Mouse (Mus musculus) hindbrain, embryonic 14.5 days (tissue): Measurements from ENCODE around the gene Abcg8. TPM values are rescaled to one million over a fixed set of nuclear protein-coding genes. Genes with fewer than 3 reads are reported as not detected.

Source experiments
- ATAC-seq: fragments of 200-750 bp; cut with Nextera tagmentation; 2 replicates; pipeline ENCODE4 v1.8.0; 2017; ENCODE audit warnings: moderate number of reproducible peaks, mild to moderate bottlenecking, moderate TSS enrichment, moderate library complexity; ENCODE audit not compliant: low FRiP score
- DNase-seq: peaks from one replicate; pipeline ENCODE4 v3.0.0-alpha.2; 2015; ENCODE audit warnings: low spot score
- H3K27ac ChIP-seq: fragments of 300-500 bp; sonication (generic); 2 replicates; pipeline ENCODE4 v1.5.1; 2014; ENCODE audit warnings: mild to moderate bottlenecking, moderate library complexity
- H3K27me3 ChIP-seq: fragments of 300-500 bp; sonication (generic); 2 replicates; pipeline ENCODE4 v1.6.1; 2014; ENCODE audit warnings: mild to moderate bottlenecking, low read length, mixed read lengths; ENCODE audit not compliant: control insufficient read depth, insufficient read depth
- H3K36me3 ChIP-seq: fragments of 300-500 bp; sonication (generic); replicated peaks from 2 replicates; pipeline ENCODE4 v1.6.1; 2014; ENCODE audit not compliant: control insufficient read depth, insufficient read depth
- H3K4me1 ChIP-seq: fragments of 300-500 bp; sonication (generic); replicated peaks from 2 replicates; pipeline ENCODE4 v1.6.1; 2014; ENCODE audit warnings: antibody characterized with exemption, low read length, mixed read lengths; ENCODE audit not compliant: control insufficient read depth, insufficient read depth
- H3K4me2 ChIP-seq: fragments of 300-500 bp; sonication (generic); replicated peaks from 2 replicates; pipeline ENCODE4 v1.6.1; 2014; ENCODE audit warnings: mild to moderate bottlenecking, moderate library complexity
- H3K4me3 ChIP-seq: fragments of 300-500 bp; sonication (generic); replicated peaks from 2 replicates; pipeline ENCODE4 v1.5.1; 2014; ENCODE audit warnings: mild to moderate bottlenecking, low read length
- H3K9ac ChIP-seq: fragments of 300-500 bp; sonication (generic); 2 replicates; pipeline ENCODE4 v1.6.1; 2014
- H3K9me3 ChIP-seq: fragments of 300-500 bp; sonication (generic); 2 replicates; pipeline ENCODE4 v1.6.1; 2016; ENCODE audit warnings: low read length; ENCODE audit not compliant: control insufficient read depth
- WGBS: fragments of 180-500 bp; shearing (Covaris S2); extraction: QIAGEN DNeasy Blood & Tissue Kit; methylation state at CpG from one replicate; pipeline ENCODE4 v1.1.7; 2014; 5-methylcytosine and 5-hydroxymethylcytosine counted together
- polyA plus RNA-seq: library from polyadenylated mRNA; unstranded; fragments of >200 nt; fragmentation: Nextera tagmentation; extraction: Ambion mirVana; gene quantifications from 2 replicates; pipeline ENCODE4 v1.2.1, GENCODE M21; 2014

Abcg8 gene
- polyA plus RNA-seq, 1 experiment from 2014 or later: 0.09 TPM

- Histone ChIP-seq H3K27ac (peak overlapping the region; percentile 33; the same call in 1 of the 2 replicates), H3K27me3 (no peaks in the 10 kb centered on the region), H3K4me3 (no peak overlapping the region), H3K9ac (no peak overlapping the region), H3K4me1 (peaks cover 9% of the 10 kb centered on the region), H3K36me3 (no peaks in the 10 kb centered on the region), H3K4me2 (peak overlapping the region; percentile 15; the same call in 1 of the 2 replicates), H3K9me3 (no peaks in the 10 kb centered on the region)
- 52% methylated on average over 5 of the region's 5 CpGs for WGBS
- ATAC-seq (no peak), DNase-seq (peak; percentile 24)
Observed at GRCm38 (mm10) chr17:84656205-84656604, 19.9 kb upstream of the Abcg8 start.

GRCm38 (mm10) chr17:84656653-84657421 is 19.3 kb upstream of the Abcg8 start:
- DNase-seq (peak; percentile 60), ATAC-seq (peak; percentile 69)
- Histone ChIP-seq H3K4me3 (no peak overlapping the region), H3K36me3 (no peaks in the 10 kb centered on the region), H3K4me2 (peak overlapping the region; percentile 15; the same call in 1 of the 2 replicates), H3K9me3 (no peaks in the 10 kb centered on the region), H3K27me3 (no peaks in the 10 kb centered on the region), H3K27ac (peak overlapping the region; percentile 43; the same call in 1 of the 2 replicates), H3K4me1 (peaks cover 9% of the 10 kb centered on the region), H3K9ac (no peak overlapping the region)
- WGBS: 25% methylated on average over 17 of the region's 19 CpGs

- ATAC-seq (peak; percentile 41; the same call in 1 of the 2 replicates), DNase-seq (no peak)
- Histone ChIP-seq H3K4me2 (no peak overlapping the region), H3K9ac (no peak overlapping the region), H3K27ac (peak overlapping the region; percentile 43; the same call in 1 of the 2 replicates), H3K4me1 (peaks cover 9% of the 10 kb centered on the region), H3K36me3 (no peaks in the 10 kb centered on the region), H3K27me3 (no peaks in the 10 kb centered on the region), H3K4me3 (no peak overlapping the region), H3K9me3 (no peaks in the 10 kb centered on the region)
- 76% methylated on average over 3 of the region's 3 CpGs for WGBS
Observed at GRCm38 (mm10) chr17:84657422-84657732, 18.7 kb upstream of the Abcg8 start.

GRCm38 (mm10) chr17:84657782-84658181 is 18.3 kb upstream of the Abcg8 start:
- no peak for ATAC-seq
- no peak for DNase-seq
- Histone ChIP-seq H3K9me3 (no peaks in the 10 kb centered on the region), H3K36me3 (no peaks in the 10 kb centered on the region), H3K4me2 (no peak overlapping the region), H3K4me3 (no peak overlapping the region), H3K9ac (no peak overlapping the region), H3K27me3 (no peaks in the 10 kb centered on the region), H3K27ac (peak overlapping the region; percentile 43; the same call in 1 of the 2 replicates), H3K4me1 (peaks cover 9% of the 10 kb centered on the region)
- WGBS: 73% methylated on average over 7 of the region's 7 CpGs

GRCm38 (mm10) chr17:84658195-84658594 is 17.9 kb upstream of the Abcg8 start:
- H3K4me1 ChIP-seq: peaks cover 9% of the 10 kb centered on the region
- H3K9ac ChIP-seq: no peak overlapping the region
- 42% methylated on average over 5 of the region's 5 CpGs for WGBS
- ATAC-seq: no peak
- peak; percentile 29 for DNase-seq
- H3K4me3 ChIP-seq: no peak overlapping the region
- H3K4me2 ChIP-seq: no peak overlapping the region
- no peak overlapping the region for H3K27ac ChIP-seq
- H3K36me3 ChIP-seq: no peaks in the 10 kb centered on the region
- H3K27me3 ChIP-seq: no peaks in the 10 kb centered on the region
- no peaks in the 10 kb centered on the region for H3K9me3 ChIP-seq

GRCm38 (mm10) chr17:84658951-84659350 is 17.2 kb upstream of the Abcg8 start:
- H3K4me3 ChIP-seq: no peak overlapping the region
- no peak overlapping the region for H3K4me2 ChIP-seq
- no peaks in the 10 kb centered on the region for H3K27me3 ChIP-seq
- no peaks in the 10 kb centered on the region for H3K36me3 ChIP-seq
- H3K9me3 ChIP-seq: no peaks in the 10 kb centered on the region
- no peak overlapping the region for H3K27ac ChIP-seq
- ATAC-seq (no peak), DNase-seq (no peak)
- no peak overlapping the region for H3K9ac ChIP-seq
- H3K4me1 ChIP-seq: peaks cover 9% of the 10 kb centered on the region
- WGBS: 75% methylated on average over 8 of the region's 8 CpGs

- Histone ChIP-seq H3K4me3 (no peak overlapping the region), H3K27me3 (no peaks in the 10 kb centered on the region), H3K4me2 (no peak overlapping the region), H3K4me1 (no peaks in the 10 kb centered on the region; the same call in 1 of the 2 replicates), H3K9ac (no peak overlapping the region), H3K27ac (no peak overlapping the region), H3K36me3 (no peaks in the 10 kb centered on the region), H3K9me3 (no peaks in the 10 kb centered on the region)
- ATAC-seq (no peak), DNase-seq (no peak)
- WGBS: 38% methylated on average over 10 of the region's 10 CpGs
Observed at GRCm38 (mm10) chr17:84665053-84665452, 11.0 kb upstream of the Abcg8 start.

- no peaks in the 10 kb centered on the region; the same call in 1 of the 2 replicates for H3K4me1 ChIP-seq
- H3K27ac ChIP-seq: no peak overlapping the region
- H3K27me3 ChIP-seq: no peaks in the 10 kb centered on the region
- no peak overlapping the region for H3K4me3 ChIP-seq
- H3K9me3 ChIP-seq: no peaks in the 10 kb centered on the region
- H3K36me3 ChIP-seq: no peaks in the 10 kb centered on the region
- DNase-seq (no peak), ATAC-seq (no peak)
- H3K9ac ChIP-seq: no peak overlapping the region
- no peak overlapping the region for H3K4me2 ChIP-seq
- WGBS: 42% methylated on average over 9 of the region's 9 CpGs
Observed at GRCm38 (mm10) chr17:84665691-84666090, 10.4 kb upstream of the Abcg8 start.

GRCm38 (mm10) chr17:84667848-84668247 is 8.3 kb upstream of the Abcg8 start:
- H3K4me2 ChIP-seq: no peak overlapping the region
- WGBS: 89% methylated on average over 3 of the region's 3 CpGs
- H3K36me3 ChIP-seq: no peaks in the 10 kb centered on the region
- H3K9ac ChIP-seq: no peak overlapping the region
- no peaks in the 10 kb centered on the region for H3K9me3 ChIP-seq
- DNase-seq: no peak
- H3K27ac ChIP-seq: no peak overlapping the region
- no peak for ATAC-seq
- H3K4me3 ChIP-seq: no peak overlapping the region
- H3K4me1 ChIP-seq: no peaks in the 10 kb centered on the region; the same call in 1 of the 2 replicates
- no peaks in the 10 kb centered on the region for H3K27me3 ChIP-seq
